In genomic region chr11:90019161-90019560, GRCm38 (mm10) we compare ENCODE assay signal across 8 mouse cellular contexts. TPM values are rescaled to one million over a fixed set of nuclear protein-coding genes. Genes with fewer than 3 reads are reported as not detected.
DNase-seq lines count a peak whose midpoint lies in the region; ATAC-seq and TF ChIP-seq lines count a peak whose summit lies in the region.
"Had no signal": no experiment of that assay in that cellular context is flagged by ENCODE, and none has a peak within 500 bp of the region (broad histone marks: within the 10 kb centered on the region; RNA-seq: fewer than 3 reads in every experiment).

No protein-coding gene starts in this region.

- no peak for ATAC-seq in hindbrain, embryonic 15.5 days (ENCODE audit: low FRiP score, low read depth)
- no peak for ATAC-seq in hindbrain, embryonic 12.5 days (ENCODE audit: low FRiP score)

- no peak for TF ChIP-seq POLR2A in cortical plate, adult 2 months (IDR thresholded peaks at IDR 0.05; ENCODE audit: extremely low read depth, insufficient read depth, low read length)

- peak; percentile 37 for DNase-seq in urinary bladder, postnatal 25 days (ENCODE audit: low spot score)
- no peak for DNase-seq in urinary bladder, postnatal 36 days (ENCODE audit: low spot score in 2 of 2)
- DNase-seq in lung, postnatal 25 days (ENCODE audit: low spot score) = peak; percentile 55
- no peak for DNase-seq in ovary, postnatal 14 days (ENCODE audit: low spot score)

- H3K4me2 ChIP-seq in hindbrain, embryonic 15.5 days = 0 out of 2 replicates have a peak overlapping the region, but pooled peaks have one; percentile 24
- no peak overlapping the region for H3K4me2 ChIP-seq in hindbrain, embryonic 12.5 days (replicated peaks)
- H3K4me2 ChIP-seq: neural tube, embryonic 13.5 days had no signal

- no peaks in the 10 kb centered on the region for H3K36me3 ChIP-seq in hindbrain, embryonic 15.5 days
- no peaks in the 10 kb centered on the region for H3K36me3 ChIP-seq in hindbrain, embryonic 12.5 days
- H3K36me3 ChIP-seq: neural tube, embryonic 13.5 days had no signal

- 20% methylated on average over 7 of the region's 7 CpGs for WGBS in hindbrain, embryonic 15.5 days
- 22% methylated on average over 7 of the region's 7 CpGs for WGBS in hindbrain, embryonic 12.5 days

- H3K27ac ChIP-seq in hindbrain, embryonic 15.5 days (replicated peaks) = no peak overlapping the region
- no peak overlapping the region for H3K27ac ChIP-seq in hindbrain, embryonic 12.5 days
- H3K27ac ChIP-seq in cortical plate, adult 2 months (ENCODE audit: insufficient read depth, low read length) = no peak overlapping the region
- H3K27ac ChIP-seq: neural tube, embryonic 13.5 days had no signal

- peak; percentile 53; the same call in 1 of the 2 replicates for TF ChIP-seq CTCF in cortical plate, adult 2 months (IDR thresholded peaks at IDR 0.05; ENCODE audit: extremely low read depth, insufficient read depth, low read length)

- no peaks in the 10 kb centered on the region for H3K4me1 ChIP-seq in hindbrain, embryonic 15.5 days (replicated peaks)
- H3K4me1 ChIP-seq in hindbrain, embryonic 12.5 days = no peaks in the 10 kb centered on the region
- H3K4me1 ChIP-seq in cortical plate, adult 2 months (ENCODE audit: control insufficient read depth, insufficient read depth, low read length) = no peaks in the 10 kb centered on the region
- H3K4me1 ChIP-seq: neural tube, embryonic 13.5 days had no signal

- H3K27me3 ChIP-seq in hindbrain, embryonic 15.5 days = no peaks in the 10 kb centered on the region
- H3K27me3 ChIP-seq in hindbrain, embryonic 12.5 days = no peaks in the 10 kb centered on the region

- no peak overlapping the region for H3K4me3 ChIP-seq in hindbrain, embryonic 15.5 days
- H3K4me3 ChIP-seq in hindbrain, embryonic 12.5 days = no peak overlapping the region
- no peak overlapping the region for H3K4me3 ChIP-seq in cortical plate, adult 2 months (ENCODE audit: insufficient read depth, low read length)
- H3K4me3 ChIP-seq: neural tube, embryonic 13.5 days had no signal

- H3K9me3 ChIP-seq in hindbrain, embryonic 15.5 days = no peaks in the 10 kb centered on the region
- H3K9me3 ChIP-seq in hindbrain, embryonic 12.5 days (replicated peaks) = no peaks in the 10 kb centered on the region
- H3K9me3 ChIP-seq: neural tube, embryonic 13.5 days had no signal

- no peak overlapping the region for H3K9ac ChIP-seq in hindbrain, embryonic 15.5 days
- no peak overlapping the region for H3K9ac ChIP-seq in hindbrain, embryonic 12.5 days
- H3K9ac ChIP-seq: neural tube, embryonic 13.5 days had no signal

RNA-seq across cellular contexts. Expression of gene Tmem100, which starts 11.0 kb away (rescaled TPM):
- polyA plus RNA-seq in hindbrain, embryonic 15.5 days (2015; fragmentation: Nextera tagmentation; extraction: Ambion mirVana) = 12.4 and 14.6 TPM in 2 replicates
- 10.5 and 11.2 TPM in 2 replicates for polyA plus RNA-seq in hindbrain, embryonic 12.5 days (2016; fragmentation: Nextera tagmentation; extraction: Ambion mirVana)
- 17.8 and 18.2 TPM in 2 replicates for polyA plus RNA-seq in cortical plate, adult 2 months (2012; rRNA removed)

RNA-seq across cellular contexts. Expression of gene Pctp, which starts 16.5 kb away (rescaled TPM):
- 1.5 and 1.6 TPM in 2 replicates for polyA plus RNA-seq in hindbrain, embryonic 15.5 days (2015; fragmentation: Nextera tagmentation; extraction: Ambion mirVana)
- polyA plus RNA-seq in hindbrain, embryonic 12.5 days (2016; fragmentation: Nextera tagmentation; extraction: Ambion mirVana) = 4.3 and 4.6 TPM in 2 replicates
- 1.6 TPM in 2 replicates for polyA plus RNA-seq in cortical plate, adult 2 months (2012; rRNA removed)

Comparison
In these comparisons a context has a peak if more than half of its experiments do, and no peak if none do; other contexts are left out.
1. DNase-seq: peak in urinary bladder, postnatal 25 days (single experiment) and lung, postnatal 25 days (single experiment); none in urinary bladder, postnatal 36 days (0 of 2) and ovary, postnatal 14 days (single experiment).